Mouse (Mus musculus) G1E (cell line): ENCODE measurements around the gene Tmem132c. TPM values are rescaled to one million over a fixed set of nuclear protein-coding genes. Genes with fewer than 3 reads are reported as not detected.

ENCODE experiments used
- ATAC-seq: 2 replicates; pipeline ENCODE4 v1.8.0; 2016; ENCODE audit warnings: mild to moderate bottlenecking; ENCODE audit not compliant: insufficient number of reproducible peaks, poor library complexity, low FRiP score, severe bottlenecking; ENCODE audit errors: extremely low read depth
- DNase-seq: peaks from one replicate; pipeline ENCODE4 v3.0.0; 2012; ENCODE audit warnings: low spot score
- H3K27me3 ChIP-seq: 2 replicates; pipeline ENCODE4 v1.6.1; 2012; ENCODE audit warnings: mild to moderate bottlenecking, low read length, inconsistent platforms; ENCODE audit not compliant: insufficient read depth
- H3K36me3 ChIP-seq: replicated peaks from 2 replicates; pipeline ENCODE3; 2012; ENCODE audit warnings: mild to moderate bottlenecking, inconsistent platforms
- H3K4me1 ChIP-seq: 2 replicates; pipeline ENCODE4 v1.6.1; 2012; ENCODE audit warnings: low read depth, low read length, inconsistent platforms, mixed read lengths; ENCODE audit not compliant: insufficient read depth
- H3K4me3 ChIP-seq: 2 replicates; pipeline ENCODE4 v1.5.1; 2012; ENCODE audit warnings: low read depth, mild to moderate bottlenecking, inconsistent platforms, low read length, moderate library complexity, mixed read lengths
- H3K9me3 ChIP-seq: replicated peaks from 2 replicates; pipeline ENCODE4 v1.6.1; 2012; ENCODE audit warnings: inconsistent platforms
- CTCF ChIP-seq: IDR thresholded peaks from 2 replicates; pipeline ENCODE4 v1.5.1; 2012; ENCODE audit warnings: low read depth, low read length, inconsistent platforms, mixed read lengths
- GATA1 ChIP-seq: IDR thresholded peaks from 2 replicates; pipeline ENCODE4 v1.6.1; 2012; ENCODE audit warnings: borderline replicate concordance, low read length, inconsistent platforms, mixed read lengths
- GATA2 ChIP-seq: IDR thresholded peaks from 2 replicates; pipeline ENCODE4 v1.6.1; 2012; ENCODE audit warnings: low read depth, low read length, inconsistent platforms, borderline replicate concordance
- POLR2AphosphoS5 ChIP-seq: IDR thresholded peaks from 2 replicates; pipeline ENCODE4 v1.6.1; 2012; ENCODE audit warnings: low read depth, low read length, inconsistent platforms; ENCODE audit not compliant: insufficient replicate concordance
- TAL1 ChIP-seq: conservative IDR thresholded peaks from 2 replicates; pipeline ENCODE4 v1.6.1; 2012; ENCODE audit warnings: low read depth, low read length, inconsistent platforms, mixed read lengths
- polyA plus RNA-seq: library from polyadenylated mRNA; stranded (reverse); fragments of >175 nt; gene quantifications from 2 replicates; pipeline ENCODE4 v1.2.3, GENCODE M21; 2012
- total RNA-seq, 2 experiments: library from RNA; stranded (forward) in 1 of 2; stranded (reverse) in 1 of 2; fragments of 200-1000 nt in 1 of 2; fragments of >200 nt in 1 of 2; fragmentation: Nextera tagmentation in 1 of 2; gene quantifications; 2 replicates each; pipeline ENCODE4 v1.2.3; 2014 to 2017

Gene Tmem132c
- total and polyA plus RNA-seq, 3 experiments: not detected

- TF ChIP-seq POLR2AphosphoS5 (no peak), TAL1 (no peak), CTCF (no peak), GATA2 (no peak), GATA1 (no peak)
- Histone ChIP-seq H3K4me3 (no peak overlapping the region), H3K27me3 (no peaks in the 10 kb centered on the region), H3K4me1 (no peaks in the 10 kb centered on the region), H3K36me3 (no peaks in the 10 kb centered on the region), H3K9me3 (peaks cover 60% of the 10 kb centered on the region)
- DNase-seq: no peak
- no peak for ATAC-seq
Observed at GRCm38 (mm10) chr5:127522744-127523476, 281.3 kb downstream of the Tmem132c start.

DNA sequence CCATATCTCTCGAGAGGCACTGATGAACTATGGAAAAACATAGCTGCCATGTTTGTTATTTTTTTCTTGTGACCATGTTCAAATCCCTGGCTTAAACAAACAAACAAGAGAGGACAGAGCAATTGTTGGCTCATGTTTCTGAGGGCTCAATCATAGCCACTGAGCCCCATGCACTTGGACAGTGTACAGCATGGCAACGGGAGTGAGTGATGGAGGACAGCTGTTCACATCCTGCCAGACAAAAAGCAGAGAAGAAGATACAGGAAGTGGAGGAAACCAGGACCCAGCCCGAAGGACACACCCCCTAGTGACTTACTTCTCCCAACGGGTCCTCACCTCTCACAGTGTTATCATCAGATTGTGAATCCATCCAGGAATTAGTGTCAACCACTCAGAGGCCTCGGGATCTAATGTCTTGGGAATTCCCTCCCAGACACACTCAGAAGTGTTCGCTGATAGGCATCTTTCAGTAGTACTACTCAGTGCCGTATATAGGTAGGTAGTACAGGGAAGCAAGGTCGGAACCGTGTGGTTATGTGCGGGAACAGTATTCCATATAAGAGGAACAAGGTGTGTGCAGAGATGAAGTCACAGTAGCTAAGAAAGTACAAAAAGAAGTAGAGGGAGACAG lies 285.9 kb downstream of the Tmem132c start:
- Histone ChIP-seq H3K4me3 (no peak overlapping the region), H3K36me3 (no peaks in the 10 kb centered on the region), H3K27me3 (no peaks in the 10 kb centered on the region), H3K9me3 (peaks cover 60% of the 10 kb centered on the region), H3K4me1 (no peaks in the 10 kb centered on the region)
- DNase-seq (no peak), ATAC-seq (no peak)
- TF ChIP-seq CTCF: no peak
- no peak for TF ChIP-seq TAL1
- no peak for TF ChIP-seq POLR2AphosphoS5
- TF ChIP-seq GATA1: no peak
- TF ChIP-seq GATA2: no peak

- no peak for ATAC-seq
- DNase-seq: no peak
- no peak for TF ChIP-seq TAL1
- TF ChIP-seq GATA2: no peak
- TF ChIP-seq CTCF: no peak
- TF ChIP-seq GATA1: no peak
- no peak for TF ChIP-seq POLR2AphosphoS5
- Histone ChIP-seq H3K9me3 (peaks cover 42% of the 10 kb centered on the region), H3K27me3 (no peaks in the 10 kb centered on the region), H3K4me3 (no peak overlapping the region), H3K4me1 (no peaks in the 10 kb centered on the region), H3K36me3 (no peaks in the 10 kb centered on the region)
Observed at GRCm38 (mm10) chr5:127537508-127537907, 295.9 kb downstream of the Tmem132c start.

DNA sequence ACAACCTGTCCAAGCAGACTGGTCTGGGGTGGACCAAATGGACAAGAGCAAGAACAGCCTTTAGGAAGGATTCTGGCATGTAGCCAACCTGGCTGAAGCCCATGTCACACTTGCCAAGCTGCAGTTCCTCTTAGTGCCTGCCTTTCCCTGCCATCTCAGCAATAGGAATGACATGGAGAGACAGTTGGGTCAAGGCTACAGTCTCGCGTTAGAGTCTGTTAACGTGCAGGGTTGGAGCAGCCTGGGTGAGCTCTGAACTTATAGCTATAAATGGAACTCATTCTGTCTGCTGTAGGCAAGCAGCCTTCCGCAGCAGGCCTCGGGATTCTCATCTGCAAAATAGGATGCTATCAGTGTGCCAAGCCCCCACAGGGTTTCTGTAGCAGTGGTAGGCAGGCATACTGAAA lies 305.0 kb downstream of the Tmem132c start:
- ATAC-seq (no peak), DNase-seq (no peak)
- TF ChIP-seq GATA2: no peak
- TF ChIP-seq TAL1: no peak
- no peak for TF ChIP-seq POLR2AphosphoS5
- TF ChIP-seq GATA1: no peak
- no peak for TF ChIP-seq CTCF
- H3K36me3 ChIP-seq: no peaks in the 10 kb centered on the region
- H3K27me3 ChIP-seq: no peaks in the 10 kb centered on the region
- H3K4me3 ChIP-seq: no peak overlapping the region
- H3K4me1 ChIP-seq: no peaks in the 10 kb centered on the region
- H3K9me3 ChIP-seq: peaks cover 68% of the 10 kb centered on the region

DNA sequence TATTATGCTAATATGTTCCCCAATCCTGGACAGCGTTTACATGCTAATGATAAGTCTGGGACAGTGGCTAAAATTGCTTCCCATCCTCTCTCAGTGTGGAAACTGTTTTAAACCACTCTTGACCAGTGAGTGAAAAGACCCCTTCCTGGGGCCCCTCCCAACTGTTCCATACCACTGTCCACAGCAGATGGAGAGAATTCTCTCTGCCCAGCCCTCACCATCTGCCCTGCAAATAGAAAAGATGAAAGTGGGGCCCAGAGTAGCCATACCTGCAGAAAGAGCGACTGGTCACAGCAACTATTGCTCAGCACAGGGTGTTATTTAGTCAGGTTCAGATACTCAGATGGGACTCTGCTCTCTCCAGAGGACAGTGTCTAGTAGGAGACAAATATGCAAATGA lies 306.5 kb downstream of the Tmem132c start:
- Histone ChIP-seq H3K27me3 (no peaks in the 10 kb centered on the region), H3K4me3 (no peak overlapping the region), H3K9me3 (peaks cover 69% of the 10 kb centered on the region), H3K4me1 (no peaks in the 10 kb centered on the region), H3K36me3 (no peaks in the 10 kb centered on the region)
- DNase-seq: no peak
- no peak for TF ChIP-seq GATA1
- TF ChIP-seq CTCF: no peak
- no peak for TF ChIP-seq POLR2AphosphoS5
- TF ChIP-seq GATA2: no peak
- no peak for ATAC-seq

DNA sequence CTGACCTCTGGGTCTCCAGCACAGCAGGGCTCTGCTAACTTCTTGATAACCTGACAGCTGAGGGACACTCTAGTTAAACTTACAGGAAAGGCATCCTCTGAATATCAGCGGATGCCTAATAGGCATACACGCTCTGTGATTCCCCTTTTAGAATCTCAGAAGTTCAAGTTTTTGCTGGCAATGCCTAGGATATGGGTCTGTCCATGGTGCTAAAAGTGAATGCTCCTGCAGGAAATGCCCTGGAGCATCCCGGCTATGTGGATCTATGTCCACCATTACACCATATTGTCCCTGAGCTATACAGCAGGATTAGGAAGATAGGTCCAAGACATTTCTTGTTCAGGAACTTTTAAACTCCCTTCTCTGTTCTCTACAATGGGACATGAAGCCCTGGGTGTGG lies 319.5 kb downstream of the Tmem132c start:
- no peaks in the 10 kb centered on the region for H3K36me3 ChIP-seq
- H3K27me3 ChIP-seq: no peaks in the 10 kb centered on the region
- no peak for DNase-seq
- no peak for ATAC-seq
- H3K9me3 ChIP-seq: peaks cover 46% of the 10 kb centered on the region
- H3K4me1 ChIP-seq: no peaks in the 10 kb centered on the region
- no peak overlapping the region for H3K4me3 ChIP-seq
- TF ChIP-seq TAL1 (no peak), POLR2AphosphoS5 (no peak), GATA2 (no peak), CTCF (no peak), GATA1 (no peak)
